Mouse (Mus musculus): ENCODE results near the gene Nr4a1. TPM values are rescaled to one million over a fixed set of nuclear protein-coding genes. Genes with fewer than 3 reads are reported as not detected.
A peak's percentile ranks its signal among the peaks of the same experiment; 100 is the strongest.

Nr4a1 gene
- polyA plus RNA-seq, 1 experiment = 16.4 TPM

GRCm38 (mm10) chr15:101250220-101250800 lies 3.8 kb upstream of the Nr4a1 start:
- Histone ChIP-seq H3K4me3 (replicated peaks; ENCODE audit: insufficient read depth, low read depth, low read length) (no peak overlapping the region), H3K4me1 (ENCODE audit: control insufficient read depth, insufficient read depth, low read length) (peaks cover 8% of the 10 kb centered on the region; the same call in 1 of the 2 replicates), H3K27me3 (ENCODE audit: control insufficient read depth, insufficient read depth, low read length) (no peaks in the 10 kb centered on the region), H3K27ac (ENCODE audit: insufficient read depth, low read length) (no peak overlapping the region)
- no peak for DNase-seq
- WGBS = 84% methylated on average over 9 of the region's 9 CpGs
- TF ChIP-seq CTCF (IDR thresholded peaks at IDR 0.05; ENCODE audit: borderline replicate concordance, insufficient read depth, low read depth, low read length) (no peak), POLR2A (IDR thresholded peaks at IDR 0.05; ENCODE audit: borderline replicate concordance, insufficient read depth, low read length) (no peak)

GRCm38 (mm10) chr15:101251930-101252329 lies 2.1 kb upstream of the Nr4a1 start:
- H3K27ac ChIP-seq (ENCODE audit: insufficient read depth, low read length) = no peak overlapping the region
- H3K4me1 ChIP-seq (ENCODE audit: control insufficient read depth, insufficient read depth, low read length) = peaks cover 14% of the 10 kb centered on the region
- no peak overlapping the region for H3K4me3 ChIP-seq (replicated peaks; ENCODE audit: insufficient read depth, low read depth, low read length)
- DNase-seq = no peak
- no peaks in the 10 kb centered on the region for H3K27me3 ChIP-seq (ENCODE audit: control insufficient read depth, insufficient read depth, low read length)
- TF ChIP-seq POLR2A (IDR thresholded peaks at IDR 0.05; ENCODE audit: borderline replicate concordance, insufficient read depth, low read length) = no peak
- no peak for TF ChIP-seq CTCF (IDR thresholded peaks at IDR 0.05; ENCODE audit: borderline replicate concordance, insufficient read depth, low read depth, low read length)
- WGBS = 93% methylated on average over 5 of the region's 5 CpGs

GRCm38 (mm10) chr15:101252614-101253013 lies 1.5 kb upstream of the Nr4a1 start:
- no peak overlapping the region for H3K4me3 ChIP-seq (replicated peaks; ENCODE audit: insufficient read depth, low read depth, low read length)
- H3K27me3 ChIP-seq (ENCODE audit: control insufficient read depth, insufficient read depth, low read length) = no peaks in the 10 kb centered on the region
- no peak for DNase-seq
- 83% methylated on average over 6 of the region's 6 CpGs for WGBS
- H3K27ac ChIP-seq (ENCODE audit: insufficient read depth, low read length) = no peak overlapping the region
- TF ChIP-seq POLR2A (IDR thresholded peaks at IDR 0.05; ENCODE audit: borderline replicate concordance, insufficient read depth, low read length) (no peak), CTCF (IDR thresholded peaks at IDR 0.05; ENCODE audit: borderline replicate concordance, insufficient read depth, low read depth, low read length) (no peak)
- H3K4me1 ChIP-seq (ENCODE audit: control insufficient read depth, insufficient read depth, low read length) = peaks cover 12% of the 10 kb centered on the region

GRCm38 (mm10) chr15:101253563-101253885 lies 545 bp upstream of the Nr4a1 start:
- DNase-seq = no peak
- Histone ChIP-seq H3K27me3 (ENCODE audit: control insufficient read depth, insufficient read depth, low read length) (no peaks in the 10 kb centered on the region), H3K4me3 (replicated peaks; ENCODE audit: insufficient read depth, low read depth, low read length) (peak overlapping the region; percentile 56), H3K4me1 (ENCODE audit: control insufficient read depth, insufficient read depth, low read length) (peaks cover 15% of the 10 kb centered on the region), H3K27ac (ENCODE audit: insufficient read depth, low read length) (peak overlapping the region; percentile 83)
- TF ChIP-seq CTCF (IDR thresholded peaks at IDR 0.05; ENCODE audit: borderline replicate concordance, insufficient read depth, low read depth, low read length) (no peak), POLR2A (IDR thresholded peaks at IDR 0.05; ENCODE audit: borderline replicate concordance, insufficient read depth, low read length) (no peak)
- whole genome bisulfite sequencing = 20% methylated on average over 3 of the region's 3 CpGs

GRCm38 (mm10) chr15:101255842-101256462 lies 1.9 kb downstream of the Nr4a1 start:
- no peak for DNase-seq
- 84% methylated on average over 7 of the region's 7 CpGs for WGBS
- Histone ChIP-seq H3K27me3 (ENCODE audit: control insufficient read depth, insufficient read depth, low read length) (no peaks in the 10 kb centered on the region), H3K4me3 (replicated peaks; ENCODE audit: insufficient read depth, low read depth, low read length) (no peak overlapping the region), H3K4me1 (ENCODE audit: control insufficient read depth, insufficient read depth, low read length) (peaks cover 25% of the 10 kb centered on the region), H3K27ac (ENCODE audit: insufficient read depth, low read length) (no peak overlapping the region)
- no peak for TF ChIP-seq POLR2A (IDR thresholded peaks at IDR 0.05; ENCODE audit: borderline replicate concordance, insufficient read depth, low read length)
- no peak for TF ChIP-seq CTCF (IDR thresholded peaks at IDR 0.05; ENCODE audit: borderline replicate concordance, insufficient read depth, low read depth, low read length)

GRCm38 (mm10) chr15:101256463-101257206 lies 2.6 kb downstream of the Nr4a1 start:
- WGBS = 77% methylated on average over 14 of the region's 14 CpGs
- H3K4me1 ChIP-seq (ENCODE audit: control insufficient read depth, insufficient read depth, low read length) = peaks cover 25% of the 10 kb centered on the region
- no peak for TF ChIP-seq CTCF (IDR thresholded peaks at IDR 0.05; ENCODE audit: borderline replicate concordance, insufficient read depth, low read depth, low read length)
- no peak for TF ChIP-seq POLR2A (IDR thresholded peaks at IDR 0.05; ENCODE audit: borderline replicate concordance, insufficient read depth, low read length)
- no peaks in the 10 kb centered on the region for H3K27me3 ChIP-seq (ENCODE audit: control insufficient read depth, insufficient read depth, low read length)
- DNase-seq = no peak
- no peak overlapping the region for H3K27ac ChIP-seq (ENCODE audit: insufficient read depth, low read length)
- no peak overlapping the region for H3K4me3 ChIP-seq (replicated peaks; ENCODE audit: insufficient read depth, low read depth, low read length)

- Histone ChIP-seq H3K4me3 (replicated peaks; ENCODE audit: insufficient read depth, low read depth, low read length) (no peak overlapping the region), H3K4me1 (ENCODE audit: control insufficient read depth, insufficient read depth, low read length) (peaks cover 25% of the 10 kb centered on the region), H3K27me3 (ENCODE audit: control insufficient read depth, insufficient read depth, low read length) (no peaks in the 10 kb centered on the region), H3K27ac (ENCODE audit: insufficient read depth, low read length) (no peak overlapping the region)
- no peak for TF ChIP-seq POLR2A (IDR thresholded peaks at IDR 0.05; ENCODE audit: borderline replicate concordance, insufficient read depth, low read length)
- no peak for TF ChIP-seq CTCF (IDR thresholded peaks at IDR 0.05; ENCODE audit: borderline replicate concordance, insufficient read depth, low read depth, low read length)
- no peak for DNase-seq
- 80% methylated on average over 11 of the region's 11 CpGs for WGBS
Observed at GRCm38 (mm10) chr15:101258420-101258819, 4.4 kb downstream of the Nr4a1 start.

GRCm38 (mm10) chr15:101259922-101260321 lies 5.9 kb downstream of the Nr4a1 start:
- peaks cover 23% of the 10 kb centered on the region for H3K4me1 ChIP-seq (ENCODE audit: control insufficient read depth, insufficient read depth, low read length)
- no peak for DNase-seq
- TF ChIP-seq CTCF (IDR thresholded peaks at IDR 0.05; ENCODE audit: borderline replicate concordance, insufficient read depth, low read depth, low read length) = no peak
- no peak for TF ChIP-seq POLR2A (IDR thresholded peaks at IDR 0.05; ENCODE audit: borderline replicate concordance, insufficient read depth, low read length)
- H3K27ac ChIP-seq (ENCODE audit: insufficient read depth, low read length) = no peak overlapping the region
- 48% methylated on average over 3 of the region's 3 CpGs for WGBS
- H3K27me3 ChIP-seq (ENCODE audit: control insufficient read depth, insufficient read depth, low read length) = no peaks in the 10 kb centered on the region
- no peak overlapping the region for H3K4me3 ChIP-seq (replicated peaks; ENCODE audit: insufficient read depth, low read depth, low read length)
